ENCODE assay signal across 13 mouse cellular contexts in the genomic region with DNA sequence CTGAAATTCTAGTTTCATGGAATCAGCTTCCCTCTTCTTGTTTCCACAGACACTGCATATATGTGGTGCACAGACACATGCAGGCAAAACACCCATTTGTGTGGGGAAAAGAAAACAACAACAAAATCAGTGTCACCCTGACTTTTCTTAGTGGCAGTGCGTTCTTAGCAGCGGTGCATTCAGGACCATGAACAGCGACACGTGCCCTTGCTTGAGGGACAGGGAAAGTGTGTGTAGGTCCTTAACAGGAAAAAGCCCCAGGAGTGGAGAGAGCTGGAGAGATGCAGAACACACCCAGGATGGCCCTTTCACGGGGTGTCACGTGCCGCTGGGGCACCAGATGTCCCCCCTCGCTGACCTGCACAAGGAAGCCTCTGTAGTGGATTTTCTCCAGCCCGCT. TPM values are rescaled to one million over a fixed set of nuclear protein-coding genes. Genes with fewer than 3 reads are reported as not detected.
A peak's percentile ranks its signal among the peaks of the same experiment; 100 is the strongest.
DNase-seq lines count a peak whose midpoint lies in the region; ATAC-seq and TF ChIP-seq lines count a peak whose summit lies in the region.
"Had no signal": no experiment of that assay in that cellular context is flagged by ENCODE, and none has a peak within 500 bp of the region (broad histone marks: within the 10 kb centered on the region; RNA-seq: fewer than 3 reads in every experiment).

No protein-coding gene starts in this region.

- H3K4me3 ChIP-seq in kidney, postnatal 0 days (replicated peaks; ENCODE audit: low read depth, low read length) = no peak overlapping the region
- no peak overlapping the region for H3K4me3 ChIP-seq in C2C12 (ENCODE audit: insufficient read depth, poor library complexity, severe bottlenecking)
- H3K4me3 ChIP-seq: embryonic facial prominence, embryonic 13.5 days; limb, embryonic 15.5 days had no signal

- no peak for TF ChIP-seq CTCF in kidney, postnatal 0 days (IDR thresholded peaks at IDR 0.05; ENCODE audit: low read depth)
- no peak for TF ChIP-seq CTCF in C2C12 (IDR thresholded peaks at IDR 0.05; ENCODE audit: control insufficient read depth, insufficient read depth, insufficient read length)

- H3K27me3 ChIP-seq in kidney, postnatal 0 days (ENCODE audit: insufficient read depth, low read length) = no peaks in the 10 kb centered on the region
- H3K27me3 ChIP-seq in C2C12 (ENCODE audit: control insufficient read depth, insufficient read depth, insufficient read length) = peaks cover 40% of the 10 kb centered on the region
- H3K27me3 ChIP-seq: embryonic facial prominence, embryonic 13.5 days had no signal

- no peaks in the 10 kb centered on the region for H3K79me2 ChIP-seq in C2C12 (ENCODE audit: control insufficient read depth, insufficient read depth)

- H3K4me1 ChIP-seq in kidney, postnatal 0 days (replicated peaks; ENCODE audit: insufficient read depth, low read length) = no peaks in the 10 kb centered on the region
- H3K4me1 ChIP-seq: embryonic facial prominence, embryonic 13.5 days; limb, embryonic 15.5 days had no signal

- no peak overlapping the region for H3K9ac ChIP-seq in kidney, postnatal 0 days (ENCODE audit: low read depth, low read length)
- H3K9ac ChIP-seq: embryonic facial prominence, embryonic 13.5 days; limb, embryonic 15.5 days had no signal

- H3K9me3 ChIP-seq in kidney, postnatal 0 days (replicated peaks; ENCODE audit: low read length) = no peaks in the 10 kb centered on the region
- H3K9me3 ChIP-seq: embryonic facial prominence, embryonic 13.5 days; limb, embryonic 15.5 days had no signal

- H3K79me3 ChIP-seq in C2C12 (ENCODE audit: low read depth) = no peaks in the 10 kb centered on the region

- H3K27ac ChIP-seq in kidney, postnatal 0 days = no peak overlapping the region
- H3K27ac ChIP-seq: embryonic facial prominence, embryonic 13.5 days; limb, embryonic 15.5 days had no signal

- no peak overlapping the region for H3K4me2 ChIP-seq in kidney, postnatal 0 days (ENCODE audit: low read length)
- H3K4me2 ChIP-seq: embryonic facial prominence, embryonic 13.5 days; limb, embryonic 15.5 days had no signal

- 12% methylated on average over 9 of the region's 9 CpGs for WGBS in kidney, postnatal 0 days

- ATAC-seq in kidney, postnatal 0 days (replicated peaks; ENCODE audit: low FRiP score, low read depth) = no peak
- ATAC-seq: activated CD4-positive, CD25-positive, alpha-beta regulatory T cell, adult 4 months; intestine, postnatal 0 days had no signal

- H3ac ChIP-seq in C2C12 (ENCODE audit: control insufficient read depth, insufficient read length, low read depth) = no peak overlapping the region

- peak; percentile 73 for DNase-seq in kidney, postnatal 0 days (ENCODE audit: low spot score)
- no peak for DNase-seq in kidney, adult 18-20 months
- peak; percentile 63 for DNase-seq in 3T3-L1 (ENCODE audit: low read depth, low spot score)
- peak; percentile 52 for DNase-seq in embryo, embryonic 11.5 days (ENCODE audit: low read depth, low spot score)
- no peak for DNase-seq in layer of hippocampus, adult 11-12 months (ENCODE audit: low spot score)
- DNase-seq in layer of hippocampus, postnatal 25 days (ENCODE audit: extremely low spot score in 1 of 2, low spot score in 1 of 2) = no peak
- no peak for DNase-seq in cerebellum, postnatal 25 days
- DNase-seq: gastrocnemius, postnatal 25 days had no signal

- no peaks in the 10 kb centered on the region for H3K36me3 ChIP-seq in kidney, postnatal 0 days (ENCODE audit: insufficient read depth, low read length)
- H3K36me3 ChIP-seq in C2C12 (ENCODE audit: control insufficient read depth, insufficient read depth) = no peaks in the 10 kb centered on the region
- H3K36me3 ChIP-seq: embryonic facial prominence, embryonic 13.5 days; limb, embryonic 15.5 days had no signal

TF ChIP-seq in C2C12, 6 proteins besides CTCF, POLR2A, EP300 and RAD21:
- no peak for TF ChIP-seq MYOG (IDR thresholded peaks at IDR 0.05; ENCODE audit: control insufficient read depth, extremely low read depth, insufficient read length)
- TF ChIP-seq MAX (IDR thresholded peaks at IDR 0.05) = peak; percentile 26
- TF ChIP-seq USF1 (IDR thresholded peaks at IDR 0.05; ENCODE audit: low read depth) = peak; percentile 56

RNA-seq across cellular contexts. Expression of a gene that starts 8.9 kb away (rescaled TPM):
- polyA plus RNA-seq in kidney, postnatal 0 days (2015; fragmentation: Nextera tagmentation; extraction: Ambion mirVana) = 2.2 and 2.4 TPM in 2 replicates
- not detected for polyA plus RNA-seq in C2C12 (2012; fragmentation: generic; extraction: Trizol)
- total RNA-seq in layer of hippocampus, postnatal 25 days (2021) = under 1 TPM in 1 of 2 experiments, not detected in 1; 0.05 TPM
- total RNA-seq: gastrocnemius, postnatal 25 days had no signal
- polyA plus RNA-seq: activated CD4-positive, CD25-positive, alpha-beta regulatory T cell, adult 4 months had no signal

RNA-seq across cellular contexts. Expression of a gene that starts 10.5 kb away (rescaled TPM):
- polyA plus RNA-seq in kidney, postnatal 0 days (2015; fragmentation: Nextera tagmentation; extraction: Ambion mirVana) = 1.6 and 2.5 TPM in 2 replicates
- polyA plus RNA-seq in C2C12 (2012; fragmentation: generic; extraction: Trizol) = 0.33 TPM
- total RNA-seq in layer of hippocampus, postnatal 25 days (2021) = 10 to 100 TPM; 63.9 to 73.7 TPM

RNA-seq across cellular contexts. Expression of a gene that starts 54.5 kb away (rescaled TPM):
- 3.1 and 3.2 TPM in 2 replicates for polyA plus RNA-seq in kidney, postnatal 0 days (2015; fragmentation: Nextera tagmentation; extraction: Ambion mirVana)
- polyA plus RNA-seq in C2C12 (2012; fragmentation: generic; extraction: Trizol) = 0.89 TPM
- total RNA-seq in layer of hippocampus, postnatal 25 days (2021) = 1 to 10 TPM; 8.3 to 8.9 TPM

RNA-seq across cellular contexts. Expression of a gene that starts 54.6 kb away (rescaled TPM):
- 151 and 167 TPM in 2 replicates for polyA plus RNA-seq in kidney, postnatal 0 days (2015; fragmentation: Nextera tagmentation; extraction: Ambion mirVana)
- polyA plus RNA-seq in C2C12 (2012; fragmentation: generic; extraction: Trizol) = 66.1 TPM
- total RNA-seq in layer of hippocampus, postnatal 25 days (2021) = 100 to 1,000 TPM in 1 of 2 experiments, 10 to 100 TPM in 1; 81.1 to 102 TPM

Comparison
In these comparisons a context has a peak if more than half of its experiments do, and no peak if none do; other contexts are left out.
1. DNase-seq: peak in kidney, postnatal 0 days (single experiment), 3T3-L1 (single experiment) and embryo, embryonic 11.5 days (single experiment); none in kidney, adult 18-20 months (single experiment), layer of hippocampus, adult 11-12 months (single experiment), layer of hippocampus, postnatal 25 days (0 of 2) and cerebellum, postnatal 25 days (0 of 2).